ENCODE assay signal across 10 mouse cellular contexts in genomic region chr4:44600875-44601274, GRCm38 (mm10).
DNase-seq lines count a peak whose midpoint lies in the region; ATAC-seq lines count a peak whose summit lies in the region.
"Had no signal": no experiment of that assay in that cellular context is flagged by ENCODE, and none has a peak within 500 bp of the region (broad histone marks: within the 10 kb centered on the region; RNA-seq: fewer than 3 reads in every experiment).

No protein-coding gene starts in this region.

- no peak for ATAC-seq in hindbrain, embryonic 11.5 days (ENCODE audit: low FRiP score)
- ATAC-seq in hindbrain, embryonic 13.5 days (ENCODE audit: low FRiP score): peak; percentile 54; the same call in 1 of the 2 replicates
- ATAC-seq in limb, embryonic 13.5 days (ENCODE audit: low FRiP score, low read depth): peak; percentile 77
- no peak for ATAC-seq in erythroblast, adult 5-6 weeks (replicated peaks; ENCODE audit: low FRiP score, poor library complexity, severe bottlenecking)
- ATAC-seq: Patski had no signal

- H3K27me3 ChIP-seq in hindbrain, embryonic 10.5 days (ENCODE audit: insufficient read depth, poor library complexity, severe bottlenecking): no peaks in the 10 kb centered on the region; the same call in 1 of the 2 replicates
- no peaks in the 10 kb centered on the region for H3K27me3 ChIP-seq in hindbrain, embryonic 11.5 days (ENCODE audit: control insufficient read depth, insufficient read depth, low read length)
- no peaks in the 10 kb centered on the region for H3K27me3 ChIP-seq in hindbrain, embryonic 13.5 days
- 0 out of 2 replicates have a peak, but pooled peaks cover 4% of the 10 kb centered on the region for H3K27me3 ChIP-seq in limb, embryonic 13.5 days

- no peak overlapping the region for H3K4me3 ChIP-seq in hindbrain, embryonic 10.5 days
- no peak overlapping the region for H3K4me3 ChIP-seq in hindbrain, embryonic 11.5 days (ENCODE audit: low read depth, low read length)
- no peak overlapping the region for H3K4me3 ChIP-seq in hindbrain, embryonic 13.5 days
- H3K4me3 ChIP-seq in limb, embryonic 13.5 days: no peak overlapping the region
- H3K4me3 ChIP-seq: megakaryocyte, embryonic 14.5 days had no signal

- H3K36me3 ChIP-seq in hindbrain, embryonic 10.5 days: 0 out of 2 replicates have a peak, but pooled peaks cover 16% of the 10 kb centered on the region
- no peaks in the 10 kb centered on the region for H3K36me3 ChIP-seq in hindbrain, embryonic 11.5 days (ENCODE audit: control insufficient read depth, insufficient read depth, low read length)
- no peaks in the 10 kb centered on the region for H3K36me3 ChIP-seq in hindbrain, embryonic 13.5 days
- no peaks in the 10 kb centered on the region for H3K36me3 ChIP-seq in limb, embryonic 13.5 days

- H3K27ac ChIP-seq in hindbrain, embryonic 10.5 days: peak overlapping the region; percentile 56; the same call in 1 of the 2 replicates
- no peak overlapping the region for H3K27ac ChIP-seq in hindbrain, embryonic 11.5 days (ENCODE audit: low read depth, low read length)
- peak overlapping the region; percentile 41 for H3K27ac ChIP-seq in hindbrain, embryonic 13.5 days
- H3K27ac ChIP-seq in limb, embryonic 13.5 days: no peak overlapping the region

- no peak overlapping the region for H3K9ac ChIP-seq in hindbrain, embryonic 11.5 days (ENCODE audit: low read depth, low read length)
- no peak overlapping the region for H3K9ac ChIP-seq in hindbrain, embryonic 13.5 days
- no peak overlapping the region for H3K9ac ChIP-seq in limb, embryonic 13.5 days

- no peak for DNase-seq in hindbrain, embryonic 10.5 days (ENCODE audit: low spot score)
- no peak for DNase-seq in hindbrain, embryonic 11.5 days (ENCODE audit: low spot score)
- DNase-seq in cerebellum, postnatal 25 days: peak; percentile 57 to 70
- DNase-seq in thymus, postnatal 14 days: no peak
- no peak for DNase-seq in lung, postnatal 14 days

- no peak overlapping the region for H3K4me2 ChIP-seq in hindbrain, embryonic 11.5 days (replicated peaks; ENCODE audit: low read depth, low read length)
- H3K4me2 ChIP-seq in hindbrain, embryonic 13.5 days: no peak overlapping the region
- peak overlapping the region; percentile 14; the same call in 1 of the 2 replicates for H3K4me2 ChIP-seq in limb, embryonic 13.5 days (replicated peaks)

- peaks cover 39% of the 10 kb centered on the region for H3K4me1 ChIP-seq in hindbrain, embryonic 10.5 days (replicated peaks)
- peaks cover 2% of the 10 kb centered on the region; the same call in 1 of the 2 replicates for H3K4me1 ChIP-seq in hindbrain, embryonic 11.5 days (replicated peaks; ENCODE audit: control insufficient read depth, insufficient read depth, low read length)
- peaks cover 24% of the 10 kb centered on the region for H3K4me1 ChIP-seq in hindbrain, embryonic 13.5 days (replicated peaks)
- peaks cover 27% of the 10 kb centered on the region for H3K4me1 ChIP-seq in limb, embryonic 13.5 days
- H3K4me1 ChIP-seq: megakaryocyte, embryonic 14.5 days had no signal

- H3K9me3 ChIP-seq in hindbrain, embryonic 10.5 days: no peaks in the 10 kb centered on the region
- H3K9me3 ChIP-seq in hindbrain, embryonic 11.5 days (ENCODE audit: control insufficient read depth, low read length): no peaks in the 10 kb centered on the region
- H3K9me3 ChIP-seq in hindbrain, embryonic 13.5 days: no peaks in the 10 kb centered on the region
- H3K9me3 ChIP-seq in limb, embryonic 13.5 days: no peaks in the 10 kb centered on the region

- 56% methylated on average over 5 of the region's 5 CpGs for WGBS in hindbrain, embryonic 10.5 days
- 55% methylated on average over 5 of the region's 5 CpGs for WGBS in hindbrain, embryonic 11.5 days
- WGBS in hindbrain, embryonic 13.5 days: 38% methylated on average over 5 of the region's 5 CpGs
- WGBS in limb, embryonic 13.5 days: 17% methylated on average over 5 of the region's 5 CpGs

Comparison
In these comparisons a context has a peak if more than half of its experiments do, and no peak if none do; other contexts are left out.
1. H3K27ac ChIP-seq: peak in hindbrain, embryonic 10.5 days (single experiment) and hindbrain, embryonic 13.5 days (single experiment); none in hindbrain, embryonic 11.5 days (single experiment) and limb, embryonic 13.5 days (single experiment).
2. ATAC-seq: peak in hindbrain, embryonic 13.5 days (single experiment) and limb, embryonic 13.5 days (single experiment); none in hindbrain, embryonic 11.5 days (single experiment) and erythroblast, adult 5-6 weeks (single experiment).
3. DNase-seq: peak in cerebellum, postnatal 25 days (2 of 2); none in hindbrain, embryonic 10.5 days (single experiment), hindbrain, embryonic 11.5 days (single experiment), thymus, postnatal 14 days (single experiment) and lung, postnatal 14 days (single experiment).